Mouse (Mus musculus) bone marrow macrophage, adult 2 months (primary cell): ENCODE data around the gene Golga4.

ENCODE experiments used
- CTCF ChIP-seq: IDR thresholded peaks from 2 replicates; pipeline ENCODE4 v1.5.1; 2012; ENCODE audit warnings: low read depth, mild to moderate bottlenecking, low read length, moderate library complexity
- POLR2A ChIP-seq: IDR thresholded peaks from 2 replicates; pipeline ENCODE4 v1.6.1; 2012; ENCODE audit warnings: mild to moderate bottlenecking, low read depth, low read length, borderline replicate concordance

DNA sequence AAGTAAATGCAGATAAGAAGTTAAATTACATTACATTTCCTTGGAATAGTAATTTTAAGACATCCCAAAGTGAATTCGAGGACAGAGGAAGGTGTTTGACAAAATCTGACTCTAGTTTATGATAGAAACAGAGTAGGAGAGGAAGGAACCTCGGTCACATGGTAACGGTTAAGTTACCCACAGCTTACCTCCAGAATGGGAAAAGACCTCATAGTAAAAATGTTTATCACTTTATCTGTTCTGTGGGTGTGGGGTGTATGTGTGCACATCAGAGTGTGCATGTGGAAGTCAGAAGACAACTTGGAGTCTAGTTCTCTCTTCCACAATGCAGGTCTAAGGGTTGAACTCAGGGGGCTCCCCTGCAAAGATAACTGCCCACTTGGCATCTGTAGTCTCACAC is 10.1 kb downstream of the Golga4 start:
- TF ChIP-seq POLR2A (no peak), CTCF (no peak)
